Mouse (Mus musculus): ENCODE results near the gene Mybphl. TPM values are rescaled to one million over a fixed set of nuclear protein-coding genes. Genes with fewer than 3 reads are reported as not detected.

Gene Mybphl
- polyA plus RNA-seq, 1 experiment from 2014 or later: 0.22 TPM

DNA sequence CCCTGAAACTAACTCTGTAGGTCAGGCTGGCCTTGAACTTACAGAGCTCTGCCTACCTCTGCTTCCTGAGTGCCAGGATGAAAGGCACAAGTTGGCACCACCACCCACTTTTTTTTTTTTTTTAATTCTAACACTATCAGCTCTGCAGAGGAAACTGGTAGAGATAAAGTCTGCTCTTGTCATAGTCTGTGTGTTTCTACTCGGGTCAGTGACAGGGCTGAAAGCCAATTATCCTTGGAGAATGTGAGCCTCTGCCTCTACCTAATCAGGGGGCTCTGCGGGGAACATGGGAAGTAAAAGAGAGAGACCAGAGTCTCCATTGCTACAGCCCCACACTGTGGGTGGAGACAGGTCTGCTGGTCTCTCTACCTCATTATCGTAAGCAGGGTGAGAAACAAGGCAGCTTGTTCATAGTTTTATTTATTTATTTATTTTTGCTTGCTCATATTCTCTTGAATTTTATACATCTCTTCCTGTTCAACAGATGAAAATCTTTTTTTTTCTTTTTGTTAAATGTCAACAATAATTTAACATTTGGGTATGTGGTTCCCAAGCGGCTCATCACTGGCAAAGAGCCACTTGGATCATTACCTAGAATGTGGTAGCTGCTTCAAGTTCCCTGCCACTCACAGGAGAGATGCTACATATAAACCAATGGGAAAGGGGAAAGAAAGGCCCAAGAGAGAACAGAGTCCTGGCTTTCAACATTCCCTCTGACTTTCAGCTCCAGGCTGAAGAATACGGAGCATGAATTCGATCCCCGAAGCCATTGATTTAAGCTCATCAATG, 14.4 kb downstream of the Mybphl start:
- WGBS: 79% methylated on average over 7 of the region's 7 CpGs
- Histone ChIP-seq H3K4me1 (peaks cover 29% of the 10 kb centered on the region), H3K4me3 (no peak overlapping the region), H3K36me3 (replicated peaks) (no peaks in the 10 kb centered on the region), H3K9me3 (no peaks in the 10 kb centered on the region), H3K27ac (replicated peaks) (no peak overlapping the region), H3K27me3 (replicated peaks; ENCODE audit: low read depth, poor library complexity, severe bottlenecking) (no peaks in the 10 kb centered on the region)
- no peak for DNase-seq (ENCODE audit: low spot score)

DNA sequence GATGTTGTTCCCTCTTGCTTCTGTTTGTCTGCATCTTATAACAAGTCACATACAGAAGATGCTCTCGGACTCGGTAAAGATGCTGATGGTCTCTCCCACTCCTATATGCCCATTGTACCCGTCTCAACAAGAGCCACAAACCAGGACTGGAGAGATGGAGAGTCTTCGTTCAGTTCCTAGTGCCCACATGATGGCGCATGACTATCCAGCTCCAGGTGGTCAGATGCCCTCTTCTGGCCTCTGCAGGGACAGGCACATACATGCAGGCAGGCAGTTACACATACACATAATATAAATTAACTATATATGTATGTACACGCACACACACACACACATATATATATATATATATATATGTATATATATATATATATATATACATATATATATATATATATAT, 16.0 kb downstream of the Mybphl start:
- peaks cover 9% of the 10 kb centered on the region for H3K36me3 ChIP-seq (replicated peaks)
- no peak overlapping the region for H3K27ac ChIP-seq (replicated peaks)
- H3K27me3 ChIP-seq (replicated peaks; ENCODE audit: low read depth, poor library complexity, severe bottlenecking): no peaks in the 10 kb centered on the region
- H3K4me1 ChIP-seq: peaks cover 43% of the 10 kb centered on the region
- H3K9me3 ChIP-seq: no peaks in the 10 kb centered on the region
- no peak overlapping the region for H3K4me3 ChIP-seq
- no peak for DNase-seq (ENCODE audit: low spot score)
- 72% methylated on average over 6 of the region's 6 CpGs for WGBS

DNA sequence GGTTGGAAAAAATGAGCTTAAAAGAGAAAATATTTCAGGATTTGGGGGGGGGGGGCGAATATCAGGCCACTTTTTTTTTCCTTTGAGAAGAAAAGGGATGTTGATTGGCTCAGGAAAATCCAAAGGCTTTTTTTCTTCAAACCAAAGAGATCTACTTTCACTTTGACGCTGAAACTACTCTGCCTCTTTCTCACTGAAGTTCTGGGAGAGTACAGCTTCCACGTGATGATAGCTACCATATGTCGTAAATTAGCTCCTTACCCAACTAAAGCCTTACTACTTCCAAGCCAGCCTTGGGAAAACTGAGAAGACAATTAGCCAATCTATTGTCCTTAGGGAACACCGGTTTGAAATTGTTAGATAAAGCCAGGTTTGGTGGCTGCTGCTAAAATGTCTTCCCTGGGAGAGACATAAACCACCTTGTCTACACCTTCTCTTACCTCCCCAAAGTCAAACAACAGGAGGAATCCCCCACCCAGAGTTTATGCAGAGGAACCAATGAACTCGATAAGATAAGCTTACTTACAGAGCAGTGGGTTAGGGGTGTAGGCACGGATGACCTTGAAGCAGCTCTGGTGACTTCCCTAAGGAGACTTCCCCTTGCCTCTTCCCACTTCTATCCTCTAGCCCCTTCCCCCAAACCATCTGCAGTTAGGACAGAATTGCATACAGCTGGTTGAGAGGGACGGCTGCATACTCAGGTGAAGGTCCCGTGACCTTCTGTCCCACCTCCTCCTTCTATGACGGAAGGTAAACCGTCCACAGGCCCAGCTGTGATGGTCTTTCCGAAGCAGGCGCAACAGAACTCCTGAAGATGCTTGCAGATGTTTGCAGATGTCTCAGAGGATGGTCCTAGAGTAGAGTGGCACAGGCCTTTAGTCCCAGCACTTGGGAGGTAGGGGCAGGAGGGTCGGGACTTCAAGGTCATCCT, 17.5 kb downstream of the Mybphl start:
- H3K27ac ChIP-seq (replicated peaks): peak overlapping the region; percentile 87
- peak; percentile 38 for DNase-seq (ENCODE audit: low spot score)
- no peaks in the 10 kb centered on the region for H3K27me3 ChIP-seq (replicated peaks; ENCODE audit: low read depth, poor library complexity, severe bottlenecking)
- peaks cover 24% of the 10 kb centered on the region for H3K36me3 ChIP-seq (replicated peaks)
- no peaks in the 10 kb centered on the region for H3K9me3 ChIP-seq
- H3K4me3 ChIP-seq: peak overlapping the region; percentile 72
- WGBS: 48% methylated on average over 14 of the region's 14 CpGs
- H3K4me1 ChIP-seq: peaks cover 43% of the 10 kb centered on the region

DNA sequence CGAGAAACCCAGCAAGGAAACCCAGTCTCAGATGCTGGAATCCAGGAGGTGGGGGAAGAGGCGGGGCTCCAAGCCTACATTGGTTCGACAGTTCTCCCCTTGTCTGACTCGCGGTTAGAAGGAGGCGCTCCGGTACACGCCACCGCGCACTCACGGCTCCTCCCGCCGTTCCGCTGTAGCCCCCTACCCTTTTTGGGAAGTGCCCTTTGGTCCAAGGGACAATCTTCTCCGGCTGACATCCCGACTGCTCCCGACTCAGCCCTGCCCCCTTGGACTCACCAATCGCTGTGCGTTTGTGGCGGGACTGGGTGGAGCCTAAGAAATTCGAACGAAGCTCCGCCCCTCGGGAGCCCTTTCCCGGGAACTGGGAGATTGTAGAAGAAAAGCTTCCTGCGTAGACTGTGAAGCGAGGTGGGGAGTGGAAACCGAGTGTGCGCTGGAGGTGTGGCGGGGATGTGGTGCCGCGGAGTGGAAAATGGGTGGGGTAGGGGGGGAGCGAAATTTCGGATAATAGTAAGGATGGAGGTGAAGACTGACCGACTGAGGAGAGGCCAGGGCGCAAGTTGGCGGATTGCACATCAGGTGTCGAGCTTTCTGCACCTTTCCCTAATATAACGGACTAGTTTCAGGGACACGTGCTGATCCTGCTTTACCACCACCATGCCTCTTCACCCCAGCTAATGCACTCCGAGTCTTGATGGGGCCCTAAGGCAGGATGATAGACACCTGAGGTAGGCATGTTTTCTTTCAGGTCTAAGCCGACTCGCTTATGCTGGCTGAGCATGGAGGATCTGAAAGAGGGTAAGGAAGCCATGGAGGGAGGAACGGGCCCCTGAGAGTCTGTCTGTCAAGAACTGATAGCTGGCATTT, 19.0 kb downstream of the Mybphl start, which contains the start of gene Psrc1:
Gene Psrc1, plus strand, starts transcription at position 355 of the 870 bp plus-strand sequence.
- peak; percentile 94 for DNase-seq (ENCODE audit: low spot score)
- peak within 1 kb of the TSS; percentile 87 for H3K27ac ChIP-seq (replicated peaks)
- H3K9me3 ChIP-seq: no peaks in the 10 kb centered on the region
- H3K4me3 ChIP-seq: peak within 1 kb of the TSS; percentile 72
- under 1% methylated on average over 44 of the region's 44 CpGs for WGBS
- peaks cover 47% of the 10 kb centered on the region for H3K4me1 ChIP-seq
- H3K27me3 ChIP-seq (replicated peaks; ENCODE audit: low read depth, poor library complexity, severe bottlenecking): no peaks in the 10 kb centered on the region
- H3K36me3 ChIP-seq (replicated peaks): peaks cover 31% of the 10 kb centered on the region

- Histone ChIP-seq H3K36me3 (replicated peaks) (peaks cover 31% of the 10 kb centered on the region), H3K4me1 (peaks cover 51% of the 10 kb centered on the region), H3K9me3 (no peaks in the 10 kb centered on the region), H3K27me3 (replicated peaks; ENCODE audit: low read depth, poor library complexity, severe bottlenecking) (no peaks in the 10 kb centered on the region), H3K4me3 (peak overlapping the region; percentile 72), H3K27ac (replicated peaks) (peak overlapping the region; percentile 87)
- WGBS: 45% methylated on average over 2 of the region's 2 CpGs
- no peak for DNase-seq (ENCODE audit: low spot score)
Observed at GRCm38 (mm10) chr3:108384425-108384824, 19.7 kb downstream of the Mybphl start.

- peaks cover 52% of the 10 kb centered on the region for H3K4me1 ChIP-seq
- no peak overlapping the region for H3K4me3 ChIP-seq
- peaks cover 31% of the 10 kb centered on the region for H3K36me3 ChIP-seq (replicated peaks)
- no peaks in the 10 kb centered on the region for H3K27me3 ChIP-seq (replicated peaks; ENCODE audit: low read depth, poor library complexity, severe bottlenecking)
- no peaks in the 10 kb centered on the region for H3K9me3 ChIP-seq
- H3K27ac ChIP-seq (replicated peaks): no peak overlapping the region
- no peak for DNase-seq (ENCODE audit: low spot score)
- WGBS: 90% methylated on average over 10 of the region's 10 CpGs
Observed at GRCm38 (mm10) chr3:108386186-108386585, 21.5 kb downstream of the Mybphl start.

GRCm38 (mm10) chr3:108389111-108389545, 24.4 kb downstream of the Mybphl start:
- no peaks in the 10 kb centered on the region for H3K9me3 ChIP-seq
- DNase-seq (ENCODE audit: low spot score): peak; percentile 96
- 2% methylated on average over 5 of the region's 5 CpGs for WGBS
- H3K27me3 ChIP-seq (replicated peaks; ENCODE audit: low read depth, poor library complexity, severe bottlenecking): peaks cover 17% of the 10 kb centered on the region
- H3K36me3 ChIP-seq (replicated peaks): peaks cover 56% of the 10 kb centered on the region
- peak overlapping the region; percentile 76 for H3K27ac ChIP-seq (replicated peaks)
- peaks cover 48% of the 10 kb centered on the region for H3K4me1 ChIP-seq
- H3K4me3 ChIP-seq: no peak overlapping the region; the same call in none of the 2 replicates

GRCm38 (mm10) chr3:108392299-108392698, 27.6 kb downstream of the Mybphl start:
- Histone ChIP-seq H3K27me3 (replicated peaks; ENCODE audit: low read depth, poor library complexity, severe bottlenecking) (peaks cover 22% of the 10 kb centered on the region), H3K9me3 (no peaks in the 10 kb centered on the region), H3K4me3 (no peak overlapping the region), H3K36me3 (replicated peaks) (peaks cover 61% of the 10 kb centered on the region), H3K27ac (replicated peaks) (peak overlapping the region; percentile 69), H3K4me1 (peaks cover 44% of the 10 kb centered on the region)
- WGBS: 11% methylated on average over 10 of the region's 10 CpGs
- no peak for DNase-seq (ENCODE audit: low spot score)

DNA sequence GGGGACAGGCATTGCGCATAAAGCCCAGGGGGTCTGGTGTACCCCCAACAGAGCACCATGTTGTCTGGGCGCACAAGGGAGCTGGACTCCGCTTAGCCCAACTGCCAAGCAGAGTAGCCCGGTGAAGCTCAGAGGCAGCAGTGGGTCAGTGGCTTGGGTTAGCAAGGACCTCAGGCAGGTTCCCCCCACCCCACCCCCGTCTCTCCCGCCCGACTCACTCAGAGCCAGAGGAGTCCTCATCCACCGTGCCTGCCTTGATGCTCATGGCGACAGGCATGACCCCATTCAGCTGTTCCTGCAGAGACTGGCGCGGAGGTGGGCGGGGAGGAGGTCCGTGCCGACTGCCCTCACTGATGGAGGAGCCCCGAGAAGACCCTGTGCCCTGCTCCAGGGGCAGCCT, 28.1 kb downstream of the Mybphl start:
- peaks cover 40% of the 10 kb centered on the region for H3K4me1 ChIP-seq
- peak overlapping the region; percentile 69 for H3K27ac ChIP-seq (replicated peaks)
- 44% methylated on average over 15 of the region's 15 CpGs for WGBS
- peaks cover 61% of the 10 kb centered on the region for H3K36me3 ChIP-seq (replicated peaks)
- DNase-seq (ENCODE audit: low spot score): no peak
- no peak overlapping the region for H3K4me3 ChIP-seq
- H3K9me3 ChIP-seq: no peaks in the 10 kb centered on the region
- peaks cover 22% of the 10 kb centered on the region for H3K27me3 ChIP-seq (replicated peaks; ENCODE audit: low read depth, poor library complexity, severe bottlenecking)

GRCm38 (mm10) chr3:108398281-108398680, 33.6 kb downstream of the Mybphl start:
- Histone ChIP-seq H3K9me3 (no peaks in the 10 kb centered on the region), H3K36me3 (replicated peaks) (peaks cover 98% of the 10 kb centered on the region), H3K4me3 (no peak overlapping the region), H3K27ac (replicated peaks) (no peak overlapping the region), H3K4me1 (peaks cover 25% of the 10 kb centered on the region), H3K27me3 (replicated peaks; ENCODE audit: low read depth, poor library complexity, severe bottlenecking) (peaks cover 10% of the 10 kb centered on the region; the same call in 1 of the 2 replicates)
- DNase-seq (ENCODE audit: low spot score): no peak
- WGBS: 92% methylated on average over 9 of the region's 9 CpGs

DNA sequence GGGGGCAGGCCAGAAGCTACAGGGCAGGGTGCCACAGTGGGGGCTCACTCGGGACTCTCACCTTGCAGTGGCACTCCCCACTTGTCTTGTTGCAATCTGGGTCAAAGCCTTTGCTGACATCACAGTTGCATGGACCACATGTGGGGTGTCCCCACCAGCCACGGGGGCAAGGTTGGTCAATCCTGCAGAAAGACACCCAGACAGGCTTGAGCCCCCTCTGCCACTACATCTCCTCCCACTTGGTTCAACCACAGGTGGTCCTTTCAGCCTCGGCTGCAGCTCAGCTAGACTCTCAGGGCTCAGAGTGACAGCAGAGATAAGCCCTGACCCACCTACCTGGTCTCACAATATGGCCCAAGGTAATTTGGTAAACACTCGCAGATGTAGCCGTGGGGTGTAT, 35.7 kb downstream of the Mybphl start:
- Histone ChIP-seq H3K9me3 (no peaks in the 10 kb centered on the region), H3K4me1 (peaks cover 19% of the 10 kb centered on the region), H3K36me3 (replicated peaks) (peaks cover 97% of the 10 kb centered on the region), H3K27me3 (replicated peaks; ENCODE audit: low read depth, poor library complexity, severe bottlenecking) (no peaks in the 10 kb centered on the region), H3K27ac (replicated peaks) (no peak overlapping the region), H3K4me3 (no peak overlapping the region)
- no peak for DNase-seq (ENCODE audit: low spot score)
- WGBS: 88% methylated on average over 5 of the region's 5 CpGs

Data from embryonic facial prominence, embryonic 10.5 days (tissue).